Mouse (Mus musculus): ENCODE measurements around the gene Cpm.

The Cpm gene

GRCm38 (mm10) chr10:117633564-117634208 lies 4.4 kb downstream of the Cpm start:
- DNase-seq (ENCODE audit: low read depth, low spot score), result no peak

GRCm38 (mm10) chr10:117634323-117635030 lies 5.2 kb downstream of the Cpm start:
- DNase-seq (ENCODE audit: low read depth, low spot score), result no peak

- DNase-seq (ENCODE audit: low read depth, low spot score), result no peak
Measured at GRCm38 (mm10) chr10:117635078-117635771, 5.9 kb downstream of the Cpm start.

- DNase-seq (ENCODE audit: low read depth, low spot score), result no peak
Measured at GRCm38 (mm10) chr10:117635823-117636589, 6.7 kb downstream of the Cpm start.

GRCm38 (mm10) chr10:117637062-117637744 lies 7.9 kb downstream of the Cpm start:
- DNase-seq (ENCODE audit: low read depth, low spot score), result no peak

GRCm38 (mm10) chr10:117637745-117638577 lies 8.7 kb downstream of the Cpm start:
- DNase-seq (ENCODE audit: low read depth, low spot score), result no peak

GRCm38 (mm10) chr10:117638578-117639220 lies 9.4 kb downstream of the Cpm start:
- no peak for DNase-seq (ENCODE audit: low read depth, low spot score)

- no peak for DNase-seq (ENCODE audit: low read depth, low spot score)
Measured at GRCm38 (mm10) chr10:117639221-117639599, 9.9 kb downstream of the Cpm start.

- no peak for DNase-seq (ENCODE audit: low read depth, low spot score)
Measured at GRCm38 (mm10) chr10:117639899-117640594, 10.7 kb downstream of the Cpm start.

GRCm38 (mm10) chr10:117640595-117641078 lies 11.3 kb downstream of the Cpm start:
- DNase-seq (ENCODE audit: low read depth, low spot score), result no peak

- DNase-seq (ENCODE audit: low read depth, low spot score), result no peak
Measured at GRCm38 (mm10) chr10:117641400-117642200, 12.3 kb downstream of the Cpm start.

- no peak for DNase-seq (ENCODE audit: low read depth, low spot score)
Measured at GRCm38 (mm10) chr10:117642201-117642450, 12.8 kb downstream of the Cpm start.

- no peak for DNase-seq (ENCODE audit: low read depth, low spot score)
Measured at GRCm38 (mm10) chr10:117642491-117643262, 13.4 kb downstream of the Cpm start.

- DNase-seq (ENCODE audit: low read depth, low spot score), result no peak
Measured at GRCm38 (mm10) chr10:117643302-117643701, 14.0 kb downstream of the Cpm start.

GRCm38 (mm10) chr10:117643711-117644428 lies 14.6 kb downstream of the Cpm start:
- DNase-seq (ENCODE audit: low read depth, low spot score), result no peak

- no peak for DNase-seq (ENCODE audit: low read depth, low spot score)
Measured at GRCm38 (mm10) chr10:117644429-117644748, 15.1 kb downstream of the Cpm start.

- DNase-seq (ENCODE audit: low read depth, low spot score), result no peak
Measured at GRCm38 (mm10) chr10:117644828-117645227, 15.5 kb downstream of the Cpm start.

All from A20 (cell line).